Mouse (Mus musculus): Measurements from ENCODE around the gene Lbhd1.

DNA sequence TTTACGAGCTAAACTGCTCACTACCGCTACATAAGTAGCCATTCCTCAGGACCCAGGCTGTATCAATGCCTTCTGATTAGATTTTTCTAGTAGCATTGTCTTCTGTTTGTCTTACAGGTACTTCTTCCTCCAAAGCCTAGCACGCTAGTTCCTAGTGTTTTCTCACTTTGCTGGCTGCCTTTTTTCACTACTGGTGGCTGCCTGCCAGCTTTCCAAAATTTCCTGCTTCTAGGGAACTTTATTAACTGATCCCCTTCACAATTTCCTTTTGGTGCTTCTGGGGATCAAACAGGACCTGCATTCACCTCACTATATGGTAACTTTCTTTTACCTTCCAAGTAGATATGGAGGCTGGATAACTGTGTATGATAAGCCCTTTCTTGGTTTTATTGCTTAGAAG, 15.5 kb downstream of the Lbhd1 start:
- no peak for TF ChIP-seq CTCF (IDR thresholded peaks at IDR 0.05; ENCODE audit: borderline replicate concordance, control insufficient read depth, extremely low read depth, insufficient read depth, low read length, poor library complexity)
- TF ChIP-seq POLR2A (IDR thresholded peaks at IDR 0.05; ENCODE audit: control insufficient read depth, extremely low read depth, insufficient read depth, low read length, poor library complexity), result no peak
